Comparison of ENCODE assay signal across 9 mouse cellular contexts in genomic region chr11:25357717-25358411, GRCm38 (mm10).
DNase-seq lines count a peak whose midpoint lies in the region; ATAC-seq and TF ChIP-seq lines count a peak whose summit lies in the region.
"Had no signal": no experiment of that assay in that cellular context is flagged by ENCODE, and none has a peak within 500 bp of the region (broad histone marks: within the 10 kb centered on the region; RNA-seq: fewer than 3 reads in every experiment).

No protein-coding gene starts in this region.

- TF ChIP-seq POLR2A in limb, embryonic 14.5 days (IDR thresholded peaks at IDR 0.05; ENCODE audit: borderline replicate concordance, extremely low read depth, insufficient read depth, insufficient read length) = no peak

- H3K4me1 ChIP-seq in liver, embryonic 11.5 days (replicated peaks; ENCODE audit: control insufficient read depth, insufficient read depth, low read length) = no peaks in the 10 kb centered on the region
- peaks cover 19% of the 10 kb centered on the region for H3K4me1 ChIP-seq in forebrain, embryonic 16.5 days (replicated peaks; ENCODE audit: control insufficient read depth, insufficient read depth, low read length)
- H3K4me1 ChIP-seq in limb, embryonic 14.5 days (ENCODE audit: control insufficient read depth, insufficient read depth, low read length) = peaks cover 6% of the 10 kb centered on the region; the same call in 1 of the 2 replicates

- H3K36me3 ChIP-seq in liver, embryonic 11.5 days (ENCODE audit: control insufficient read depth, insufficient read depth, low read length) = no peaks in the 10 kb centered on the region
- no peaks in the 10 kb centered on the region for H3K36me3 ChIP-seq in forebrain, embryonic 16.5 days (ENCODE audit: control insufficient read depth, insufficient read depth)
- no peaks in the 10 kb centered on the region for H3K36me3 ChIP-seq in limb, embryonic 14.5 days (ENCODE audit: control insufficient read depth, insufficient read depth, low read length)

- no peaks in the 10 kb centered on the region for H3K27me3 ChIP-seq in liver, embryonic 11.5 days (replicated peaks; ENCODE audit: control insufficient read depth, insufficient read depth, low read length)
- no peaks in the 10 kb centered on the region for H3K27me3 ChIP-seq in forebrain, embryonic 16.5 days (replicated peaks; ENCODE audit: control insufficient read depth, insufficient read depth, low read length)
- H3K27me3 ChIP-seq in limb, embryonic 14.5 days (ENCODE audit: control insufficient read depth, insufficient read depth, low read length) = no peaks in the 10 kb centered on the region

- H3K4me2 ChIP-seq in liver, embryonic 11.5 days = peak overlapping the region; percentile 59
- peak overlapping the region; percentile 71 for H3K4me2 ChIP-seq in forebrain, embryonic 16.5 days (ENCODE audit: low read length)
- peak overlapping the region; percentile 57 for H3K4me2 ChIP-seq in limb, embryonic 14.5 days (replicated peaks; ENCODE audit: low read depth, low read length, severe bottlenecking)

- no peak overlapping the region for H3K4me3 ChIP-seq in liver, embryonic 11.5 days (ENCODE audit: low read depth, low read length)
- peak overlapping the region; percentile 40 for H3K4me3 ChIP-seq in forebrain, embryonic 16.5 days (replicated peaks; ENCODE audit: low read length)
- peak overlapping the region; percentile 28 for H3K4me3 ChIP-seq in limb, embryonic 14.5 days (replicated peaks; ENCODE audit: low read length)

- no peaks in the 10 kb centered on the region for H3K9me3 ChIP-seq in liver, embryonic 11.5 days (ENCODE audit: control insufficient read depth, low read length)
- no peaks in the 10 kb centered on the region for H3K9me3 ChIP-seq in forebrain, embryonic 16.5 days (ENCODE audit: control insufficient read depth, low read length)
- no peaks in the 10 kb centered on the region for H3K9me3 ChIP-seq in limb, embryonic 14.5 days (ENCODE audit: control insufficient read depth, low read length)

- no peak overlapping the region for H3K9ac ChIP-seq in liver, embryonic 11.5 days (ENCODE audit: low read depth, low read length)
- peak overlapping the region; percentile 31 for H3K9ac ChIP-seq in forebrain, embryonic 16.5 days (replicated peaks; ENCODE audit: low read depth, low read length)
- no peak overlapping the region for H3K9ac ChIP-seq in limb, embryonic 14.5 days (ENCODE audit: low read depth, low read length, severe bottlenecking)

- no peak for DNase-seq in liver, embryonic 11.5 days (ENCODE audit: low spot score)
- no peak for DNase-seq in liver
- no peak for DNase-seq in limb, embryonic 14.5 days (ENCODE audit: low spot score)
- peak; percentile 59 to 73 for DNase-seq in right cerebral cortex, postnatal 10 days (ENCODE audit: low spot score in 2 of 2)
- DNase-seq in urinary bladder, postnatal 10 days (ENCODE audit: low spot score) = no peak
- no peak for DNase-seq in gastrocnemius, postnatal 10 days

- WGBS in liver, embryonic 11.5 days = 33% methylated on average over 10 of the region's 10 CpGs
- WGBS in forebrain, embryonic 16.5 days = 23% methylated on average over 10 of the region's 10 CpGs
- 37% methylated on average over 10 of the region's 10 CpGs for WGBS in limb, embryonic 14.5 days

- no peak for ATAC-seq in liver, embryonic 11.5 days (replicated peaks; ENCODE audit: low FRiP score)
- ATAC-seq in forebrain, embryonic 16.5 days = peak; percentile 47
- ATAC-seq in limb, embryonic 14.5 days (ENCODE audit: low FRiP score, low read depth) = no peak
- ATAC-seq in granulocyte monocyte progenitor cell, adult 5-6 weeks (replicated peaks; ENCODE audit: poor library complexity, severe bottlenecking) = no peak
- ATAC-seq: Patski had no signal

- H3K27ac ChIP-seq in liver, embryonic 11.5 days (ENCODE audit: low read depth, low read length) = no peak overlapping the region
- 0 out of 2 replicates have a peak overlapping the region, but pooled peaks have one; percentile 21 for H3K27ac ChIP-seq in forebrain, embryonic 16.5 days (ENCODE audit: low read length)
- H3K27ac ChIP-seq in limb, embryonic 14.5 days (replicated peaks; ENCODE audit: low read depth, low read length) = no peak overlapping the region

Comparison
In these comparisons a context has a peak if more than half of its experiments do, and no peak if none do; other contexts are left out.
1. DNase-seq: peak in right cerebral cortex, postnatal 10 days (2 of 2); none in liver, embryonic 11.5 days (single experiment), liver (single experiment), limb, embryonic 14.5 days (single experiment), urinary bladder, postnatal 10 days (single experiment) and gastrocnemius, postnatal 10 days (single experiment).
2. Peak in every context shown above with its lines, with median percentiles within 50 percentile points of each other: H3K4me2 ChIP-seq.